Mouse (Mus musculus): ENCODE data around the gene Mogat2. TPM values are rescaled to one million over a fixed set of nuclear protein-coding genes. Genes with fewer than 3 reads are reported as not detected.
A peak's percentile ranks its signal among the peaks of the same experiment; 100 is the strongest.

Gene Mogat2
- polyA plus RNA-seq, 1 experiment from 2014 or later: 33.7 TPM

DNA sequence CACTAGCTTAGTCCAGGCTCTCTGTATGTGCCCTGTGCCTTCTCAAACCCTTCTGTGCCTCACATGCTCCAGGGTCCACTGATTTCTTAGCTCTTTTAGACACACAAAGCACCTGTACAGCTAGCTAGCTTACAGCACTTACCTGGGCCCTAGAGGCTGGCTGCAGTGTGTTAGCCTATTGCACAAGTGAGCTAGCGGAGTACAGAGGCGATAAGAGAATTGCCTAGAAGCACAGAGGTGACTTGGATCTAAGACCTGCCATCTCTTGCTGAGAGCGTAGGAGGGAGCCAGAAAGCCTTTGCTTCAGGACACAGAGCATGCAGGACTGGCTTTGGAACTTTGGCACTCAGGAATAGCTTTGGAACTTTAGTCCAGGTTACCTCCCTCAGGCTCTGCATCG, 11.2 kb downstream of the Mogat2 start:
- H3K9me3 ChIP-seq (replicated peaks; ENCODE audit: control insufficient read depth, low read length): no peaks in the 10 kb centered on the region
- no peak overlapping the region for H3K4me3 ChIP-seq (replicated peaks; ENCODE audit: low read length)
- no peak overlapping the region for H3K27ac ChIP-seq (ENCODE audit: low read length)
- WGBS: 94% methylated on average over 4 of the region's 4 CpGs
- H3K36me3 ChIP-seq (ENCODE audit: control insufficient read depth, insufficient read depth, low read length): no peaks in the 10 kb centered on the region
- ATAC-seq (ENCODE audit: insufficient read depth, low FRiP score): no peak
- no peak overlapping the region for H3K9ac ChIP-seq (ENCODE audit: low read length)
- H3K27me3 ChIP-seq (ENCODE audit: control insufficient read depth, insufficient read depth, low read length): no peaks in the 10 kb centered on the region
- no peak overlapping the region for H3K4me2 ChIP-seq (ENCODE audit: low read depth, low read length)
- H3K4me1 ChIP-seq (ENCODE audit: control insufficient read depth, insufficient read depth, low read length): 0 out of 2 replicates have a peak, but pooled peaks cover 6% of the 10 kb centered on the region

DNA sequence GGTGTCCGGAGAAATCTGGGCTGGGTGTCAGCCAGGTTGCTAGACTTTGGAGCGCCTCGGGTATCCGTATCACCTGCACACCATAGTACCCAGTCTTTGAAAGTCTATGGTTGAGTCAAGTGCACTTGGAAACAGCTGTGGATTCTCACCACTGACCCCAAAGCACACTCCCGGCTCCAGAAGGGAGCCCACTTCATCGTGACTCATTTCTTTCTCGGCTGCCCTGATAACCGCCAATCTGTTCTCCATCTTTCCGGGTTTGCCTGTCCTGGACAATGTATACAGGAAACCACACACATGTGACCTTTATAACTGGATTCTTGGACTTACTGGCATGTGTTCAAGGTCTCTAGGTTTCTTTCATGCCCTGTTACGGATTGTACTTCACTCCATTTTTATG, 11.8 kb downstream of the Mogat2 start:
- Histone ChIP-seq H3K9me3 (replicated peaks; ENCODE audit: control insufficient read depth, low read length) (no peaks in the 10 kb centered on the region), H3K4me3 (replicated peaks; ENCODE audit: low read length) (no peak overlapping the region), H3K4me2 (ENCODE audit: low read depth, low read length) (no peak overlapping the region), H3K27me3 (ENCODE audit: control insufficient read depth, insufficient read depth, low read length) (no peaks in the 10 kb centered on the region), H3K4me1 (ENCODE audit: control insufficient read depth, insufficient read depth, low read length) (0 out of 2 replicates have a peak, but pooled peaks cover 6% of the 10 kb centered on the region), H3K9ac (ENCODE audit: low read length) (no peak overlapping the region), H3K36me3 (ENCODE audit: control insufficient read depth, insufficient read depth, low read length) (no peaks in the 10 kb centered on the region), H3K27ac (ENCODE audit: low read length) (no peak overlapping the region)
- ATAC-seq (ENCODE audit: insufficient read depth, low FRiP score): no peak
- WGBS: 85% methylated on average over 10 of the region's 10 CpGs

DNA sequence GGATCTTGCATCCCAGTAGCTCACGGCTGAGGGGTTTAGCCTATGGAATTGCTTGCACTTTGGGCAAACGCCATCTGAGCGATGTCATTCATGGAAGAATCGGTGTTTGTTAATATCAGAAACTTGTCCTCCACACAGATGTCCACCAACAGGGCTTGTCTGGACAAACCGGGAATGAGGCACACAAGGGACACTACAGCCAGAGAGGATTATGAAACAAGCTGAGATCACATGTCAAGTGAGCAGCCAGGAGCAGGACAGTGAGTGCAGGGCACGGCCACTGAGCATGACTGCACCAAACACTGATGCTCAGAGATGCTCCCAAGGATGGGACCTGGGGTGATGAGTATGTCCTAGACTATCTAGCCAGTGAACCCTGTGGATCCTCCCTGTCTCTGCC, 13.0 kb downstream of the Mogat2 start:
- Histone ChIP-seq H3K36me3 (ENCODE audit: control insufficient read depth, insufficient read depth, low read length) (no peaks in the 10 kb centered on the region), H3K9ac (ENCODE audit: low read length) (no peak overlapping the region), H3K4me3 (replicated peaks; ENCODE audit: low read length) (no peak overlapping the region), H3K27ac (ENCODE audit: low read length) (no peak overlapping the region), H3K9me3 (replicated peaks; ENCODE audit: control insufficient read depth, low read length) (no peaks in the 10 kb centered on the region), H3K4me2 (ENCODE audit: low read depth, low read length) (no peak overlapping the region), H3K27me3 (ENCODE audit: control insufficient read depth, insufficient read depth, low read length) (no peaks in the 10 kb centered on the region), H3K4me1 (ENCODE audit: control insufficient read depth, insufficient read depth, low read length) (0 out of 2 replicates have a peak, but pooled peaks cover 6% of the 10 kb centered on the region)
- no peak for ATAC-seq (ENCODE audit: insufficient read depth, low FRiP score)
- WGBS: 67% methylated on average over 6 of the region's 6 CpGs

- no peaks in the 10 kb centered on the region for H3K36me3 ChIP-seq (ENCODE audit: control insufficient read depth, insufficient read depth, low read length)
- no peaks in the 10 kb centered on the region for H3K9me3 ChIP-seq (replicated peaks; ENCODE audit: control insufficient read depth, low read length)
- no peak overlapping the region for H3K4me3 ChIP-seq (replicated peaks; ENCODE audit: low read length)
- ATAC-seq (ENCODE audit: insufficient read depth, low FRiP score): peak; percentile 76
- no peaks in the 10 kb centered on the region for H3K27me3 ChIP-seq (ENCODE audit: control insufficient read depth, insufficient read depth, low read length)
- no peak overlapping the region for H3K9ac ChIP-seq (ENCODE audit: low read length)
- no peak overlapping the region for H3K27ac ChIP-seq (ENCODE audit: low read length)
- WGBS: 16% methylated on average over 1 of the region's 1 CpGs
- no peak overlapping the region for H3K4me2 ChIP-seq (ENCODE audit: low read depth, low read length)
- H3K4me1 ChIP-seq (ENCODE audit: control insufficient read depth, insufficient read depth, low read length): 0 out of 2 replicates have a peak, but pooled peaks cover 6% of the 10 kb centered on the region
Measured at GRCm38 (mm10) chr7:99224648-99225190, 13.7 kb downstream of the Mogat2 start.

DNA sequence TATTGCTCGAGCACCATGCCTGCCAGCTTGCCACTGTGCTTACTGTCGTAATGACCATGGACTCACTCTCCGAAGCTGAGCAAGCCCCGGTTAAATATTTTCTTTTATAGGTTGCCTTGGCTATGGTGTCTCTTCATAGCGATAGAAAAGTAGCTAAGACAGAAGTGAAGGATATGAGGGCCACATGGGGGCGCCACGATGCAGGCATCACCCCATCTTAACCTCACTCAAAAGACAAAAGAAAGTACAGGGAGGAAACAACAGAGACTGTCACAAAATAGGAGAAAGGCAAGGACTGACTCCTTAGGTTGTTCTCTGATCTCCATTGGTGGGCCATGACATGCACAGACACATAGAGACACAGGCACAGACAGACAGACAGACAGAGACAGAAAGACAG, 14.2 kb downstream of the Mogat2 start:
- no peaks in the 10 kb centered on the region for H3K36me3 ChIP-seq (ENCODE audit: control insufficient read depth, insufficient read depth, low read length)
- H3K9ac ChIP-seq (ENCODE audit: low read length): no peak overlapping the region
- no peak overlapping the region for H3K4me3 ChIP-seq (replicated peaks; ENCODE audit: low read length)
- no peaks in the 10 kb centered on the region for H3K27me3 ChIP-seq (ENCODE audit: control insufficient read depth, insufficient read depth, low read length)
- no peaks in the 10 kb centered on the region for H3K9me3 ChIP-seq (replicated peaks; ENCODE audit: control insufficient read depth, low read length)
- H3K27ac ChIP-seq (ENCODE audit: low read length): no peak overlapping the region
- no peak; the same call in 1 of the 2 replicates for ATAC-seq (ENCODE audit: insufficient read depth, low FRiP score)
- WGBS: 75% methylated on average over 7 of the region's 7 CpGs
- H3K4me1 ChIP-seq (ENCODE audit: control insufficient read depth, insufficient read depth, low read length): 0 out of 2 replicates have a peak, but pooled peaks cover 6% of the 10 kb centered on the region
- H3K4me2 ChIP-seq (ENCODE audit: low read depth, low read length): no peak overlapping the region

- Histone ChIP-seq H3K9ac (ENCODE audit: low read length) (no peak overlapping the region), H3K4me3 (replicated peaks; ENCODE audit: low read length) (no peak overlapping the region), H3K4me1 (ENCODE audit: control insufficient read depth, insufficient read depth, low read length) (0 out of 2 replicates have a peak, but pooled peaks cover 2% of the 10 kb centered on the region), H3K27ac (ENCODE audit: low read length) (no peak overlapping the region), H3K9me3 (replicated peaks; ENCODE audit: control insufficient read depth, low read length) (no peaks in the 10 kb centered on the region), H3K4me2 (ENCODE audit: low read depth, low read length) (no peak overlapping the region), H3K27me3 (ENCODE audit: control insufficient read depth, insufficient read depth, low read length) (no peaks in the 10 kb centered on the region), H3K36me3 (ENCODE audit: control insufficient read depth, insufficient read depth, low read length) (no peaks in the 10 kb centered on the region)
- ATAC-seq (ENCODE audit: insufficient read depth, low FRiP score): 0 out of 2 replicates have a peak, but pooled peaks have one; percentile 54
- WGBS: 63% methylated on average over 3 of the region's 3 CpGs
Measured at GRCm38 (mm10) chr7:99217338-99218074, 20.9 kb downstream of the Mogat2 start.

GRCm38 (mm10) chr7:99215347-99215855, 23.0 kb downstream of the Mogat2 start:
- no peaks in the 10 kb centered on the region for H3K36me3 ChIP-seq (ENCODE audit: control insufficient read depth, insufficient read depth, low read length)
- peak overlapping the region; percentile 8; the same call in 1 of the 2 replicates for H3K27ac ChIP-seq (ENCODE audit: low read length)
- 0 out of 2 replicates have a peak, but pooled peaks cover 2% of the 10 kb centered on the region for H3K4me1 ChIP-seq (ENCODE audit: control insufficient read depth, insufficient read depth, low read length)
- 50% methylated on average over 8 of the region's 8 CpGs for WGBS
- H3K27me3 ChIP-seq (ENCODE audit: control insufficient read depth, insufficient read depth, low read length): no peaks in the 10 kb centered on the region
- no peaks in the 10 kb centered on the region for H3K9me3 ChIP-seq (replicated peaks; ENCODE audit: control insufficient read depth, low read length)
- H3K9ac ChIP-seq (ENCODE audit: low read length): no peak overlapping the region
- no peak overlapping the region for H3K4me2 ChIP-seq (ENCODE audit: low read depth, low read length)
- peak; percentile 73 for ATAC-seq (ENCODE audit: insufficient read depth, low FRiP score)
- no peak overlapping the region for H3K4me3 ChIP-seq (replicated peaks; ENCODE audit: low read length)

- Histone ChIP-seq H3K4me2 (ENCODE audit: low read depth, low read length) (no peak overlapping the region), H3K9ac (ENCODE audit: low read length) (no peak overlapping the region), H3K4me3 (replicated peaks; ENCODE audit: low read length) (no peak overlapping the region), H3K4me1 (ENCODE audit: control insufficient read depth, insufficient read depth, low read length) (0 out of 2 replicates have a peak, but pooled peaks cover 2% of the 10 kb centered on the region), H3K9me3 (replicated peaks; ENCODE audit: control insufficient read depth, low read length) (no peaks in the 10 kb centered on the region), H3K36me3 (ENCODE audit: control insufficient read depth, insufficient read depth, low read length) (no peaks in the 10 kb centered on the region), H3K27me3 (ENCODE audit: control insufficient read depth, insufficient read depth, low read length) (no peaks in the 10 kb centered on the region), H3K27ac (ENCODE audit: low read length) (0 out of 2 replicates have a peak overlapping the region, but pooled peaks have one; percentile 8)
- WGBS: 80% methylated on average over 10 of the region's 10 CpGs
- ATAC-seq (ENCODE audit: insufficient read depth, low FRiP score): peak; percentile 52; the same call in 1 of the 2 replicates
Measured at GRCm38 (mm10) chr7:99214621-99215185, 23.7 kb downstream of the Mogat2 start.

DNA sequence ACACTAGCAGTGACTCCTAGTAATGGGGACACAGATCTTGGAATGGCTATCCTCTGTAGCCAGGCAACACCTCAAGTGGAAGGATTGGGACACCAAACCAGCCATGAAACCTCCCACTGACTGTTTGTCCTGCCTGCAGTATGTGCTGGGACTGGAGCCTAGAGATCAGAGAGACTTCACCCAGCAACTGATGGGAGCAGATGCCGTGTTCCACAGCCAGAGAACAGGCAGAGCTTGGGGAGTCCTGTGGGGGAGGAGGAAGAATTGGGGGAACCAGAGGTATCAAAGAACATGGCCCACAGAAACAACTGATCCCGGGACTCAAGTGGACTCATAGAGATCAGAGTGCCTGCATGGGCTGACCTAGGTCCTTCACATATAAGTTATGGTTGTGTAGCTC, 24.7 kb downstream of the Mogat2 start:
- no peak overlapping the region for H3K9ac ChIP-seq (ENCODE audit: low read length)
- no peak for ATAC-seq (ENCODE audit: insufficient read depth, low FRiP score)
- WGBS: 74% methylated on average over 2 of the region's 2 CpGs
- no peak overlapping the region for H3K27ac ChIP-seq (ENCODE audit: low read length)
- H3K4me2 ChIP-seq (ENCODE audit: low read depth, low read length): no peak overlapping the region
- H3K36me3 ChIP-seq (ENCODE audit: control insufficient read depth, insufficient read depth, low read length): no peaks in the 10 kb centered on the region
- H3K27me3 ChIP-seq (ENCODE audit: control insufficient read depth, insufficient read depth, low read length): no peaks in the 10 kb centered on the region
- no peaks in the 10 kb centered on the region for H3K9me3 ChIP-seq (replicated peaks; ENCODE audit: control insufficient read depth, low read length)
- no peak overlapping the region for H3K4me3 ChIP-seq (replicated peaks; ENCODE audit: low read length)
- 0 out of 2 replicates have a peak, but pooled peaks cover 2% of the 10 kb centered on the region for H3K4me1 ChIP-seq (ENCODE audit: control insufficient read depth, insufficient read depth, low read length)

Measured in stomach, embryonic 16.5 days (tissue).